Mouse (Mus musculus) embryonic facial prominence, embryonic 11.5 days (tissue): Measurements from ENCODE around the gene Cmtr1. TPM values are rescaled to one million over a fixed set of nuclear protein-coding genes. Genes with fewer than 3 reads are reported as not detected.
"Not testable (repeated sequence)": the region's sequence is repeated elsewhere in the genome, so short reads cannot be mapped to it uniquely, and the experiment has no call there.

Experiments used
- ATAC-seq: fragments of 200-750 bp; cut with Nextera tagmentation; replicated peaks from 2 replicates; pipeline ENCODE4 v1.8.0; 2017; ENCODE audit warnings: low read depth; ENCODE audit not compliant: insufficient number of reproducible peaks, low FRiP score, low TSS enrichment
- DNase-seq: peaks from one replicate; pipeline ENCODE4 v3.0.0-alpha.2; 2015; ENCODE audit warnings: low spot score
- H3K27ac ChIP-seq: fragments of 300-500 bp; sonication (generic); replicated peaks from 2 replicates; pipeline ENCODE4 v1.5.1; 2014; ENCODE audit warnings: mild to moderate bottlenecking, low read depth, low read length, control low read depth
- H3K27me3 ChIP-seq: fragments of 300-500 bp; sonication (generic); 2 replicates; pipeline ENCODE4 v1.6.1; 2014; ENCODE audit warnings: mild to moderate bottlenecking, low read length, moderate library complexity, mixed read lengths; ENCODE audit not compliant: control insufficient read depth, insufficient read depth
- H3K36me3 ChIP-seq: fragments of 300-500 bp; sonication (generic); replicated peaks from 2 replicates; pipeline ENCODE4 v1.6.1; 2014; ENCODE audit warnings: low read depth, mild to moderate bottlenecking, low read length, moderate library complexity, mixed read lengths; ENCODE audit not compliant: control insufficient read depth, insufficient read depth
- H3K4me1 ChIP-seq: fragments of 300-500 bp; sonication (generic); 2 replicates; pipeline ENCODE4 v1.6.1; 2014; ENCODE audit warnings: low read length, mixed read lengths; ENCODE audit not compliant: control insufficient read depth, insufficient read depth
- H3K4me2 ChIP-seq: fragments of 300-500 bp; sonication (generic); 2 replicates; pipeline ENCODE4 v1.6.1; 2014; ENCODE audit warnings: low read depth, mild to moderate bottlenecking, control low read depth, low read length, moderate library complexity
- H3K4me3 ChIP-seq: fragments of 300-500 bp; sonication (generic); 2 replicates; pipeline ENCODE4 v1.5.1; 2014; ENCODE audit warnings: low read depth, low read length, control low read depth
- H3K9ac ChIP-seq: fragments of 300-500 bp; sonication (generic); replicated peaks from 2 replicates; pipeline ENCODE4 v1.6.1; 2014; ENCODE audit warnings: mild to moderate bottlenecking, control low read depth, low read length
- H3K9me3 ChIP-seq: fragments of 300-500 bp; sonication (generic); replicated peaks from 2 replicates; pipeline ENCODE4 v1.6.1; 2016; ENCODE audit warnings: mild to moderate bottlenecking, low read length, inconsistent platforms, mixed read lengths; ENCODE audit not compliant: control insufficient read depth
- WGBS: fragments of 180-500 bp; shearing (Covaris S2); extraction: QIAGEN DNeasy Blood & Tissue Kit; methylation state at CpG from one replicate; pipeline ENCODE4 v1.1.7; 2014; 5-methylcytosine and 5-hydroxymethylcytosine counted together
- polyA plus RNA-seq: library from polyadenylated mRNA; unstranded; fragments of >200 nt; fragmentation: Nextera tagmentation; extraction: Ambion mirVana; gene quantifications from 2 replicates; pipeline ENCODE4 v1.2.1, GENCODE M21; 2014

Gene Cmtr1
- polyA plus RNA-seq, 1 experiment from 2014 or later, result 120 TPM

DNA sequence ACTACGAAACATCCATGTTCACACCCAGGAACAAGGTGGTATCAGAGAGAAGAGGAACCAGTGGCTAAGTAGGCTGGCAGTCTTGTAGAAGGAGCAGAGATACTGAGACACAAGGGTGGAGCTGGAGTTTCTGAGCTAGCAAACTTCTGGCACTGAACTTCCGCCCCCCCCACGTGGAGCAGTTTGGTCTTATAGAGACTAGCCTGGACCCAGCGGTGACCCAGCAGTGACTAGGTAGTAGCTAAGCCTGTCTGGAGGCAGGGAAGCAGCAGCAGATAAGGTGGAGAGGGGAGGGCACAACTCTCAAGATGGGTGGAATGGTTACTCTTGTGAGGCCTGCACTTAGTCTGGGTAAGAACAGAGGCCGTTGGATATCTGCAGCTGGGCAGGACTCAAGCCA, 48.4 kb downstream of the Cmtr1 start:
- no peak overlapping the region for H3K27ac ChIP-seq

GRCm38 (mm10) chr17:29710562-29711044, 50.2 kb downstream of the Cmtr1 start:
- 77% methylated on average over 11 of the region's 11 CpGs for WGBS
- no peak overlapping the region for H3K9ac ChIP-seq
- H3K4me2 ChIP-seq, result no peak overlapping the region
- no peaks in the 10 kb centered on the region for H3K27me3 ChIP-seq
- no peak overlapping the region for H3K27ac ChIP-seq
- no peaks in the 10 kb centered on the region; the same call in 1 of the 2 replicates for H3K4me1 ChIP-seq
- H3K9me3 ChIP-seq, result no peaks in the 10 kb centered on the region
- H3K36me3 ChIP-seq, result no peaks in the 10 kb centered on the region; the same call in 1 of the 2 replicates
- no peak overlapping the region for H3K4me3 ChIP-seq
- DNase-seq (no peak), ATAC-seq (no peak)

More for the DNA sequence above, 48.4 kb downstream of the Cmtr1 start:
- Histone ChIP-seq H3K9me3 (no peaks in the 10 kb centered on the region), H3K4me1 (no peaks in the 10 kb centered on the region; the same call in 1 of the 2 replicates), H3K9ac (no peak overlapping the region), H3K4me3 (no peak overlapping the region), H3K4me2 (no peak overlapping the region), H3K27me3 (no peaks in the 10 kb centered on the region), H3K36me3 (no peaks in the 10 kb centered on the region; the same call in 1 of the 2 replicates)
- WGBS, result 79% methylated on average over 5 of the region's 5 CpGs
- DNase-seq (no peak), ATAC-seq (no peak)

- Histone ChIP-seq H3K27me3 (no peaks in the 10 kb centered on the region), H3K9ac (no peak overlapping the region), H3K4me2 (no peak overlapping the region), H3K4me3 (no peak overlapping the region), H3K27ac (no peak overlapping the region), H3K9me3 (no peaks in the 10 kb centered on the region), H3K36me3 (no peaks in the 10 kb centered on the region; the same call in 1 of the 2 replicates), H3K4me1 (no peaks in the 10 kb centered on the region; the same call in 1 of the 2 replicates)
- ATAC-seq, result no peak
- WGBS, result 84% methylated on average over 19 of the region's 19 CpGs
- no peak for DNase-seq
These were observed 50.8 kb downstream of the Cmtr1 start for GRCm38 (mm10) chr17:29711076-29711744.

- Histone ChIP-seq H3K9me3 (no peaks in the 10 kb centered on the region), H3K4me3 (no peak overlapping the region), H3K4me2 (no peak overlapping the region), H3K27ac (no peak overlapping the region), H3K4me1 (no peaks in the 10 kb centered on the region; the same call in 1 of the 2 replicates), H3K36me3 (no peaks in the 10 kb centered on the region; the same call in 1 of the 2 replicates), H3K27me3 (no peaks in the 10 kb centered on the region), H3K9ac (no peak overlapping the region)
- ATAC-seq (no peak), DNase-seq (no peak)
- 76% methylated on average over 8 of the region's 8 CpGs for WGBS
These were observed 51.5 kb downstream of the Cmtr1 start for GRCm38 (mm10) chr17:29711745-29712431.

DNA sequence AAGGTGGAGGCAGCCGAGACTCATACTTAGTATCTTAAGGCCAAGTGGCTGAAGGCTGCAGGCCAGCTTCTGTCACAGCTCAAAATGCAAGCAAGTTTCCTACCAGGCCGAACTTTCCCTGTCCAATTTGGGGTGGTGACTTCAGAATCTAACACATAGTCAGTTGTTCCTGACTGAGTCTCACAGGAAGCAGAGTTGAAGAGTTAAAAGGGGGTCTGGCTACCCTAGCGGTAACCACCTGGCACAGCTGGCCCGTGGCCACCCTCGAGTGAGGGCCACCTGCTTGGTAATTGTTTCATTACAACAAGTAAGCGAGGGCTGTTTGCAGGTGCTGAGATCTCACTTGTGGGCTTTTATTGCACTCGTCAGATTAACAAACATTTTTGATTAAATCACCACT, 52.2 kb downstream of the Cmtr1 start:
- Histone ChIP-seq H3K9ac (no peak overlapping the region), H3K9me3 (no peaks in the 10 kb centered on the region), H3K36me3 (no peaks in the 10 kb centered on the region; the same call in 1 of the 2 replicates), H3K27ac (no peak overlapping the region), H3K27me3 (no peaks in the 10 kb centered on the region), H3K4me2 (no peak overlapping the region), H3K4me1 (no peaks in the 10 kb centered on the region; the same call in 1 of the 2 replicates), H3K4me3 (no peak overlapping the region)
- DNase-seq (no peak), ATAC-seq (no peak)
- WGBS, result 66% methylated on average over 7 of the region's 7 CpGs

- WGBS, result 96% methylated on average over 4 of the region's 4 CpGs
- not testable (repeated sequence) for DNase-seq, H3K4me2 ChIP-seq, ATAC-seq, H3K9me3 ChIP-seq, H3K4me1 ChIP-seq, H3K27me3 ChIP-seq, H3K4me3 ChIP-seq, H3K9ac ChIP-seq, H3K36me3 ChIP-seq, H3K27ac ChIP-seq
These were observed 53.3 kb downstream of the Cmtr1 start for GRCm38 (mm10) chr17:29713734-29714133.

- WGBS, result 6% methylated on average over 41 of the region's 41 CpGs
- H3K27ac ChIP-seq, result no peak within 1 kb of the TSS
- DNase-seq, result peak; percentile 98
- no peaks in the 10 kb centered on the region for H3K36me3 ChIP-seq
- H3K4me3 ChIP-seq, result peak within 1 kb of the TSS; percentile 31
- no peaks in the 10 kb centered on the region for H3K27me3 ChIP-seq
- H3K9me3 ChIP-seq, result no peaks in the 10 kb centered on the region
- peak within 1 kb of the TSS; percentile 51 for H3K4me2 ChIP-seq
- no peaks in the 10 kb centered on the region for H3K4me1 ChIP-seq
- peak within 1 kb of the TSS; percentile 58 for H3K9ac ChIP-seq
- peak; percentile 88 for ATAC-seq
These were observed 56.5 kb downstream of the Cmtr1 start, which contains the start of gene Ccdc167 for GRCm38 (mm10) chr17:29716732-29717445. Gene Ccdc167, minus strand, starts transcription at chr17:29717044.
